Mouse (Mus musculus): Measurements from ENCODE around the gene Zfp850. TPM values are rescaled to one million over a fixed set of nuclear protein-coding genes. Genes with fewer than 3 reads are reported as not detected.
"Not testable (repeated sequence)": the region's sequence is repeated elsewhere in the genome, so short reads cannot be mapped to it uniquely, and the experiment has no call there.

Gene Zfp850
- polyA plus RNA-seq (2017; shearing (Covaris generic)): 1 to 10 TPM; 4.2 to 5.2 TPM

GRCm38 (mm10) chr7:28013549-28014444 lies at the start of gene Zfp850:
Zfp850 (minus strand) TSS chr7:28014115.
- peak; percentile 91 for ATAC-seq

GRCm38 (mm10) chr7:28059972-28060371 lies 46.1 kb upstream of the Zfp850 start:
- ATAC-seq: no peak

GRCm38 (mm10) chr7:28053046-28053930 lies 39.4 kb upstream of the Zfp850 start:
- no peak for ATAC-seq

- no peak for ATAC-seq
Observed at GRCm38 (mm10) chr7:28050584-28050983, 36.7 kb upstream of the Zfp850 start.

DNA sequence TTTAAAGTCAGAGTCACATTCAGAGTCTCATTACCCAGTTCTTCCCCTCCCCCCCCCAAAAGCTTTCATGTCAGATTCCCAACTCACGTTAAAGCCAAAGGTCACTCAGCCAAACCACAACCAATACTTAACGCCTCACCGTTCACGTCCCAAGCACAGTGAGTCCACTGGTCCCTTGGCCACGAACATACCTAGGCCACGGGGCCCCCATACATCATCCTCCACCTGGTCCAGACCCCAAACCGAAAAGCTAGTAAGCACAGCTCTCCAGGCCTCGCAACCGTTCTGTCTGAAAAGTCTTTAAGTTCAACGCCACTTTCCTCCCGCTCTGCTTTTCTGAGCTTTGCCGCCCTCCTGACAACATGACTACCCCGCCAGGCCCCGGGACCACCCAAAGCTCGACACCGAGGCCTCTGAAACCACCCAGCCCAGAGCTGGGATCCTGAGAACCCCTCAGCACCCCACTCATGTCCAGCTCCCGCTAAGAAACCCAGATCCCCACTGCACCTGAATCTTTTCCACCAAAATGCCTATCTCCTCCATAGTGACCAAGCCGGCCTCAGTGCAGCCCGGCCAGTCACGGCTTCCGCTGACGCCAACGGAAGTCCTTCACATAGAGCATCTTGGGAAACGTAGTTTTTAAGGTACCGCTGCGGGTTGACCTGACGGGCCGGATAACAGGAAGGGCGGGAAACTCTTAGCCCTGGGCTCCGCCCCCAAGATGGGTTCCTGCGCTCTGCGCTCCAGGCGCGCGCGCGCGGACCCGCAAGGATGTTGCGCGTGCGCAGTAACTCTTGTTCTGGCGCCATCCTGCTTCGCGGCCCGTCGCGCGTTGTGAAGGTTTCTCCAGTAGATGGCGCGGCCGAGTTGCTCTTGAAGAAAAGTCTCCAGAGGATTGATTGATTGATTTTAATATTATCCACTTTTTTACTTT lies 35.8 kb upstream of the Zfp850 start, which contains the start of gene Psmc4:
TSS of gene Psmc4 (minus strand) at position 626 of the 934 bp plus-strand sequence.
- peak; percentile 100 for ATAC-seq

GRCm38 (mm10) chr7:28044524-28044923 lies 30.6 kb upstream of the Zfp850 start:
- no peak for ATAC-seq

GRCm38 (mm10) chr7:28014445-28014810 lies 513 bp upstream of the Zfp850 start:
- peak; percentile 15 for ATAC-seq

GRCm38 (mm10) chr7:28010271-28010670 lies 3.6 kb downstream of the Zfp850 start:
- ATAC-seq: no peak

DNA sequence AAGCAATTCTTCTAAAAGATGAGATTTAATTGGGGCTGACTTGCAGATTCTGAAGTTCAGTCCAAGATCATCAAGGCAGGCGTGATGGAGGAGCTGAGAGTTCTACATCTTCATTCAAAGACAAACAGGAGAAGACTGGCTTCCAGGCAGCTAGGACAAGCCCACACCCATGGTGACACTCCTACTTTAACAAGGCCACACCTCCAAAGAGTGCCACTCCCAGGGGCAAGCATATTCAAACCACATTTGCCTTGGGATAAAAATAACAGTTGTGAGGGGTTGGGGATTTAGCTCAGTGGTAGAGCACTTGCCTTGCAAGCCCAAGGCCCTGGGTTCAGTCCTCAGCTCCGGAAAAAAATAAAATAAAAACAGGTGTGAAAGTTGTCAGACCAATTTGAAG lies 31.7 kb downstream of the Zfp850 start:
- no peak for ATAC-seq

GRCm38 (mm10) chr7:27978683-27979528 lies 35.0 kb downstream of the Zfp850 start, which contains the start of gene Zfp780b:
Zfp780b (minus strand) TSS chr7:27979171.
- peak; percentile 90 for ATAC-seq

- not testable (repeated sequence) for ATAC-seq
Observed at GRCm38 (mm10) chr7:27949451-27949850, 64.5 kb downstream of the Zfp850 start.

DNA sequence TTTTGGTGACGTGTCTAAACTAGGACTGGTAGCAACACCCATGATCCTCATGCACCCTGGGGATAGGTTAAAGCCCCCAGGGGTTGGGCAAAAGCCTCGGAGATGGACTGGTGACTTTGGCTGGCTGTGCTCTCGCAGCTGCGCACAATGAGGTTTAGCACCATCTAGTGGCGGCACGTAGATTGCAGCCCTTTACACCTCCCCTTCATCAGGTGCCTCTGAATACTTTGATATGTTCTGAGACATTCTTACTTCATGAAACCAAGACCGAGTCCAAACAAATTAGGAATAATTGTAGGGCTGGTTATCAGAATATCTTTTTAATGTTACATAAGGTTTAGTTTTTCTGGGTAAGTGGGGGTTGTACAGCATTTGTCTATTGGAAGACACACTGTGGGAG lies 72.0 kb downstream of the Zfp850 start:
- ATAC-seq: peak; percentile 53

Other genes with a start within 250 kb of the Zfp850 start
- 10 to 100 TPM in 1 of 2 experiments, 1 to 10 TPM in 1; 6.1 to 11.8 TPM for gene Zfp626, start 206.9 kb downstream of the Zfp850 start, polyA plus RNA-seq (2017; shearing (Covaris generic))
- gene Zfp59, start 175.5 kb downstream of the Zfp850 start, polyA plus RNA-seq (2017; shearing (Covaris generic)): 1 to 10 TPM; 6.6 to 7.3 TPM
- 1 to 10 TPM; 7.5 to 9.0 TPM for gene Zfp607a, start 156.6 kb downstream of the Zfp850 start, polyA plus RNA-seq (2017; shearing (Covaris generic))
- gene Zfp974, start 84.7 kb downstream of the Zfp850 start, polyA plus RNA-seq (2017; shearing (Covaris generic)): 10 to 100 TPM in 1 of 2 experiments, 1 to 10 TPM in 1; 8.3 to 10.0 TPM
- gene Zfp780b, start 34.9 kb downstream of the Zfp850 start, polyA plus RNA-seq (2017; shearing (Covaris generic)): 10 to 100 TPM; 36.1 to 37.0 TPM
- 100 to 1,000 TPM; 203 to 249 TPM for gene Psmc4, start 36.0 kb upstream of the Zfp850 start, polyA plus RNA-seq (2017; shearing (Covaris generic))
- not detected for gene Fcgbp, start 57.1 kb upstream of the Zfp850 start, polyA plus RNA-seq (2017; shearing (Covaris generic))
- gene 9530053A07Rik, start 115.4 kb upstream of the Zfp850 start, polyA plus RNA-seq (2017; shearing (Covaris generic)): not detected
- gene Fbl, start 155.6 kb upstream of the Zfp850 start, polyA plus RNA-seq (2017; shearing (Covaris generic)): 10 to 100 TPM; 53.5 to 57.0 TPM
- gene Dyrk1b, start 165.4 kb upstream of the Zfp850 start, polyA plus RNA-seq (2017; shearing (Covaris generic)): under 1 TPM; 0.54 to 0.63 TPM